8 mouse cellular contexts compared by ENCODE assay signal in the genomic region with DNA sequence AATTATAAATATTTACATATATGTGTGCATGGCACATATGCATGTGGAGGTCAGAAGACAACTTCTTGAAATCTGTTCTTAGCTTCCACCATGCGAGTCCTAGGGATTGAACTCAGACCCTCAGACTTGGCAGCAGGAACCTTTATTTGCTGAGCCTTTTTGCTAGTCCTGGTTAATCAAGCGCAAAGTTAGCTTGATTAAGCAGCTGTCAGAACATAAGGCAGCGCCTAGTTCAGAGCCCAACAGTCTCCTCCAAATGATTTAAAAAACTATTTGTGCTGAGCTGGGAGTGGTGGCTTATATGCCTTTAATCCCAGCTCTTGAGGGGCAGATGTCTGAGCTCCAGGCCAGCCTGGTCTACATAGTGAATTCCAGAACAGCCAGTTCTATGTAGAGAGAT. TPM values are rescaled to one million over a fixed set of nuclear protein-coding genes. Genes with fewer than 3 reads are reported as not detected.
A peak's percentile ranks its signal among the peaks of the same experiment; 100 is the strongest.
DNase-seq lines count a peak whose midpoint lies in the region; ATAC-seq and TF ChIP-seq lines count a peak whose summit lies in the region.

No protein-coding gene starts in this region.

- peak overlapping the region; percentile 68; the same call in 1 of the 2 replicates for H3K4me3 ChIP-seq in heart, embryonic 15.5 days
- H3K4me3 ChIP-seq in hindbrain, embryonic 11.5 days (ENCODE audit: low read depth, low read length), result peak overlapping the region; percentile 61
- H3K4me3 ChIP-seq in midbrain, embryonic 12.5 days, result peak overlapping the region; percentile 71

- H3K36me3 ChIP-seq in heart, embryonic 15.5 days, result peaks cover 1% of the 10 kb centered on the region; the same call in 1 of the 2 replicates
- H3K36me3 ChIP-seq in hindbrain, embryonic 11.5 days (ENCODE audit: control insufficient read depth, insufficient read depth, low read length), result no peaks in the 10 kb centered on the region
- peaks cover 17% of the 10 kb centered on the region for H3K36me3 ChIP-seq in midbrain, embryonic 12.5 days

- WGBS in heart, embryonic 15.5 days, result 83% methylated on average over 3 of the region's 3 CpGs
- 70% methylated on average over 3 of the region's 3 CpGs for WGBS in hindbrain, embryonic 11.5 days
- 61% methylated on average over 3 of the region's 3 CpGs for WGBS in midbrain, embryonic 12.5 days

- DNase-seq in heart, postnatal 4 days, result no peak
- peak; percentile 76 for DNase-seq in brain, embryonic 14.5 days (ENCODE audit: low read depth)
- DNase-seq in hindbrain, embryonic 11.5 days (ENCODE audit: low spot score), result peak; percentile 27
- DNase-seq in gastrocnemius, adult 18-20 months (ENCODE audit: low spot score), result no peak
- no peak for DNase-seq in left cerebral cortex, adult 8-10 months (ENCODE audit: low spot score in 2 of 2)

- TF ChIP-seq CTCF in brain, embryonic 14.5 days (IDR thresholded peaks at IDR 0.05; ENCODE audit: borderline replicate concordance, extremely low read depth, insufficient read depth, insufficient read length), result no peak

- no peaks in the 10 kb centered on the region for H3K27me3 ChIP-seq in heart, embryonic 15.5 days
- H3K27me3 ChIP-seq in hindbrain, embryonic 11.5 days (ENCODE audit: control insufficient read depth, insufficient read depth, low read length), result no peaks in the 10 kb centered on the region
- no peaks in the 10 kb centered on the region for H3K27me3 ChIP-seq in midbrain, embryonic 12.5 days

- H3K9ac ChIP-seq in heart, embryonic 15.5 days, result no peak overlapping the region
- no peak overlapping the region for H3K9ac ChIP-seq in hindbrain, embryonic 11.5 days (ENCODE audit: low read depth, low read length)
- H3K9ac ChIP-seq in midbrain, embryonic 12.5 days (replicated peaks), result no peak overlapping the region

- TF ChIP-seq POLR2A in brain, embryonic 14.5 days (IDR thresholded peaks at IDR 0.05; ENCODE audit: borderline replicate concordance, extremely low read depth, insufficient read depth, insufficient read length, poor library complexity, severe bottlenecking), result no peak

- peak overlapping the region; percentile 91 for H3K4me2 ChIP-seq in heart, embryonic 15.5 days
- H3K4me2 ChIP-seq in hindbrain, embryonic 11.5 days (replicated peaks; ENCODE audit: low read depth, low read length), result peak overlapping the region; percentile 90
- H3K4me2 ChIP-seq in midbrain, embryonic 12.5 days (replicated peaks), result peak overlapping the region; percentile 95

- peaks cover 22% of the 10 kb centered on the region for H3K4me1 ChIP-seq in heart, embryonic 15.5 days (replicated peaks)
- H3K4me1 ChIP-seq in hindbrain, embryonic 11.5 days (replicated peaks; ENCODE audit: control insufficient read depth, insufficient read depth, low read length), result no peaks in the 10 kb centered on the region; the same call in none of the 2 replicates
- peaks cover 29% of the 10 kb centered on the region for H3K4me1 ChIP-seq in midbrain, embryonic 12.5 days

- no peak overlapping the region for H3K27ac ChIP-seq in heart, embryonic 15.5 days
- no peak overlapping the region for H3K27ac ChIP-seq in hindbrain, embryonic 11.5 days (ENCODE audit: low read depth, low read length)
- no peak overlapping the region; the same call in 1 of the 2 replicates for H3K27ac ChIP-seq in midbrain, embryonic 12.5 days (replicated peaks)

- no peaks in the 10 kb centered on the region for H3K9me3 ChIP-seq in heart, embryonic 15.5 days (replicated peaks)
- no peaks in the 10 kb centered on the region for H3K9me3 ChIP-seq in hindbrain, embryonic 11.5 days (ENCODE audit: control insufficient read depth, low read length)
- H3K9me3 ChIP-seq in midbrain, embryonic 12.5 days, result no peaks in the 10 kb centered on the region

- ATAC-seq in heart, embryonic 15.5 days (replicated peaks; ENCODE audit: insufficient number of reproducible peaks, insufficient read depth, low FRiP score, low read depth), result no peak
- no peak for ATAC-seq in hindbrain, embryonic 11.5 days (ENCODE audit: low FRiP score)
- ATAC-seq in midbrain, embryonic 12.5 days (ENCODE audit: low FRiP score, low read depth), result no peak
- ATAC-seq in monocyte, adult 5-6 weeks (replicated peaks; ENCODE audit: insufficient number of reproducible peaks, low FRiP score, low TSS enrichment, poor library complexity, severe bottlenecking), result no peak

RNA-seq across cellular contexts. Expression of a gene that starts 1.5 kb away (rescaled TPM):
- polyA plus RNA-seq in heart, embryonic 15.5 days (2015; fragmentation: Nextera tagmentation; extraction: Ambion mirVana), result 64.7 and 67.7 TPM in 2 replicates
- 10 to 100 TPM; 31.7 to 31.9 TPM for total RNA-seq in heart, postnatal 4 days (2021)
- 71.9 and 96.0 TPM in 2 replicates for polyA plus RNA-seq in brain, embryonic 14.5 days (2012; rRNA removed)
- 99.0 and 99.3 TPM in 2 replicates for polyA plus RNA-seq in hindbrain, embryonic 11.5 days (2014; fragmentation: Nextera tagmentation; extraction: Ambion mirVana)
- 102 TPM in 2 replicates for polyA plus RNA-seq in midbrain, embryonic 12.5 days (2016; fragmentation: Nextera tagmentation; extraction: Ambion mirVana)
- total RNA-seq in gastrocnemius, adult 18-20 months (2021), result 1 to 10 TPM; 5.2 to 6.6 TPM
- 10 to 100 TPM; 32.7 to 37.6 (median 34.4) TPM for total RNA-seq in left cerebral cortex, adult 8-10 months (2022)
- total RNA-seq in monocyte, adult 5-6 weeks (2017), result 15.4 to 17.5 TPM (median 17.0 TPM) in 3 replicates

RNA-seq across cellular contexts. Expression of a gene that starts 28.8 kb away (rescaled TPM):
- 11.0 and 13.6 TPM in 2 replicates for polyA plus RNA-seq in heart, embryonic 15.5 days (2015; fragmentation: Nextera tagmentation; extraction: Ambion mirVana)
- total RNA-seq in heart, postnatal 4 days (2021), result 10 to 100 TPM; 93.8 to 98.1 TPM
- 38.6 and 55.2 TPM in 2 replicates for polyA plus RNA-seq in brain, embryonic 14.5 days (2012; rRNA removed)
- 13.4 and 21.0 TPM in 2 replicates for polyA plus RNA-seq in hindbrain, embryonic 11.5 days (2014; fragmentation: Nextera tagmentation; extraction: Ambion mirVana)
- 11.2 and 12.2 TPM in 2 replicates for polyA plus RNA-seq in midbrain, embryonic 12.5 days (2016; fragmentation: Nextera tagmentation; extraction: Ambion mirVana)
- 10 to 100 TPM; 28.3 to 31.3 TPM for total RNA-seq in gastrocnemius, adult 18-20 months (2021)
- total RNA-seq in left cerebral cortex, adult 8-10 months (2022), result 100 to 1,000 TPM; 118 to 126 (median 121) TPM
- total RNA-seq in monocyte, adult 5-6 weeks (2017), result 13.5 to 26.2 TPM (median 17.7 TPM) in 3 replicates

Comparison
In these comparisons a context has a peak if more than half of its experiments do, and no peak if none do; other contexts are left out.
1. DNase-seq: peak in brain, embryonic 14.5 days (single experiment) and hindbrain, embryonic 11.5 days (single experiment); none in heart, postnatal 4 days (single experiment), gastrocnemius, adult 18-20 months (single experiment) and left cerebral cortex, adult 8-10 months (0 of 2).
2. Peak in every context shown above with its lines, with median percentiles within 50 percentile points of each other: H3K4me2 ChIP-seq and H3K4me3 ChIP-seq.